Mouse (Mus musculus) gonadal fat pad, adult 2 months (tissue): ENCODE measurements at regions not wholly inside any gene's neighbourhood (a gene's known extent, or its start where the extent isn't known, plus 50 kb on each side); places are given as distances from the start of the nearest gene placed in this dataset.

ENCODE experiments used
- DNase-seq: peaks from one replicate; pipeline ENCODE4 v3.0.0-alpha.2; 2012; ENCODE audit warnings: low read depth

GRCm38 (mm10) chr12:80018086-80018485, 94.7 kb downstream of the Zfp36l1 start:
- no peak for DNase-seq

DNA sequence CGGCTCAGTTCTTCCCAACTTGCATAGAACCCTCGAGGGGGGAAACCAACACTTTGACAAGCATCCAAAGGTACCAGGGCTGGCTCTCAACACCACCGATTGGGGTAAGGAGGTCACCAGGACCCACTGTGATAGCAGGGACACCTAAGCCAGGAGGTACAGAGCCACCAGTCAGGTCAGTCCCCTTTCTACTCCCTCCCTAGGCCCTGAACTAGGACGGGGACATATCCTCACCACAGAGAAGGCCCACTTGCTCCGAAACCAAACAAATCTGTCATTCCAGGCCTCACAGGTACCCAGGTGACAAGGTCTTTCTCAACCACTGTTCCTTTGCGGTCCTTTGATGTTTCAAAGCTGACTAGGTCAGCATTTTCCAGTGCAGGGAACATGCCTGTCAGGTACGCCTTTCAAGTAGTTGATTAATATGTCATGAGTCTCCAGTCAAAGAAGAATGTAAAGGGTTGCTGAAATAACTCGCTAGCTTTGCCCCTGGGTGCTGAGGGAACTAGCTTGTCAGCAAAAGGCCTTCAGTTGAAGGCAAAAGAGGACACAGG, 95.4 kb downstream of the Zfp36l1 start:
- DNase-seq: no peak

DNA sequence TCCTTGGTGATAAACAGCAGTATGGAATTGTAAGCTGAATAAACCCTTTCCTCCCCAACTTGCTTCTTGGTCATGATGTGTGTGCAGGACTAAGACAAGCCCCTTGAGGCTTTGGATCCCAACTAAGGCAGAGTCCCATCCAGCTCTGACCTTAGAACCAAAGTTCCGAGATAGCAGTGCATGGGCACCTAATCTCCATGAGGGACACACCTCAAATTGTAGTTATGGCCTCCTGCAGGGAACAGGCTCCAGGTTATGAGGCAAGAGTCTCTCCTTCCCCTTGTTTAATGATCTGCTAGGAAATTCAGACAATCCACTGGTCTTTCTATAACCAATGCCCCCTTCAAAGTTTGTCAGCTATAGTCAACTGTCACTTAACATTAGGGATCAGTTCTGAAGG, 96.9 kb downstream of the Zfp36l1 start:
- DNase-seq: no peak

DNA sequence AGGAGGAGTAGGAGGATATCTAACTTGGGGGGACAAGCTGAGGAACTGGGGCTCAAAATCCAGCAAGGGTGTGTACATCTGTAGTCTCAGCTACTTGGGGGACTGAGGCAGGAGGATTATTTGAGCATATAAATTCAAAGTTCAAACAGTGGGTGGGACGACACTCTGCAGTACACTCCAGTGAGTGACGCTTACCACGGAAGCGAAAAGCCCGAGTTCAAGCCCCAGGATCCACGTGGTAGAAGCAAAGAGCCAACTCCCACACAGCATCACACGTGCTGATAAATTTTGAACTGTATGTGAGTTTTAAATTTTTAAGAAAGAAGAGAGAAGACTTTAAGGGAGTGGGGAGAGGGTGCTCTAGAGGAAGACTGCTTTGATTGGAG, 98.2 kb downstream of the Zfp36l1 start:
- DNase-seq: no peak

GRCm38 (mm10) chr12:80013904-80014597, 98.8 kb downstream of the Zfp36l1 start:
- no peak for DNase-seq

- DNase-seq: no peak
Measured at GRCm38 (mm10) chr12:80013577-80013903, 99.3 kb downstream of the Zfp36l1 start.

DNA sequence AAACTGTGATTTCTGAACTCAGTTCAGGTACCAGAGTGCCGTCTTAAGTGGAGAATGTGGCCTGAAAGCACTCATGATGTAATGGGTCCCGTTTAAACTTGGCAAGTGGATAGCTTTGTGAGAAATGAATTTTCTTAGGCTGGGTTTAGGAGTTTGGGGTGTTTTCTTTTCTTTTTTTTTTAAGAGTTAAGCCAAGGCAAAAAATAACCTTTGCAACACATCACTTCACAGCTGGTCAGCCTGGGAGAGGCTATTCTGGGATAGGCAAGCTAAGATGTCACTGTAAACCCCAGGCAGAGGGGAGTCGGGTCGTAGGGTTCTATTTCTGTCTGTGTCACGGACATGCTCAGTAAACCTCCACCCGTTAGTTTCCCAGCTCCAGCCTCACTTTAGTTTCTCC, 100.9 kb downstream of the Zfp36l1 start:
- no peak for DNase-seq

DNA sequence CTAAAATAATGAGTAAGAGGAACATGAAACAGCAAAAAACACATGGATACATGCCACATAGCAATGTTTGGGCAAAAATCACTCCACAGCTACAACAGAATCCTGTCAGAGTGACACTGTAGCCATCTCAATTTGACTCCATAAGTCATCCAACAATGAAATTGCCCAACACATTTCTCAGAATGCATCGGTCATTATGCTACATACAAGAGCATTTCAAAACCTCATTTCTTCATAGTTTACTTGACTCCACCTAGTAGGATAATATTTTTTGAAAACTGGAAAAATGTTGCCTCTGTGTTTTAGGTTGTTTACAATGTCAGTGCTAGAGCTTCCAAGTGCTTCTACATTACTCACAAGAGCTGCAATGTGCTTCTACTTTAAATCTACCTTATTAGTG, 101.9 kb downstream of the Zfp36l1 start:
- DNase-seq: no peak

DNA sequence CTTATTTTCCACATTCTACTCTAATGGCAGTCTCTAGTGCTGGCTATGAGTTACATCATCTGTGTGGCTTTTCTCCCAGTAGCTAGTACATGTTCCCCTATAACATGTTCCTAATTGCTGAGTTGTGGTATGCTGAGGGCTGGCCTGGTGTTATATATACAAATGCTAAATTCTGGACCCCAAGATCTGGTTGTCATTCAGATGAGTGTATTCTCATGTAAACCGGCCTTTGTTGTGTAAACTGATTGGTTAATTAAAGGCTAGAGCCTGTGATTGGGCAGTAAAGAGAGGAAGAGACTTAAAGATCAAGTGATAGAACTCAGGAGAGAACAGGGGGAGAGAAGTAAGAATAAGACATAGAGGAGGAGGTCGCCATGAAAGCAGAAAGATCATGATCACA, 102.6 kb downstream of the Zfp36l1 start:
- no peak for DNase-seq

DNA sequence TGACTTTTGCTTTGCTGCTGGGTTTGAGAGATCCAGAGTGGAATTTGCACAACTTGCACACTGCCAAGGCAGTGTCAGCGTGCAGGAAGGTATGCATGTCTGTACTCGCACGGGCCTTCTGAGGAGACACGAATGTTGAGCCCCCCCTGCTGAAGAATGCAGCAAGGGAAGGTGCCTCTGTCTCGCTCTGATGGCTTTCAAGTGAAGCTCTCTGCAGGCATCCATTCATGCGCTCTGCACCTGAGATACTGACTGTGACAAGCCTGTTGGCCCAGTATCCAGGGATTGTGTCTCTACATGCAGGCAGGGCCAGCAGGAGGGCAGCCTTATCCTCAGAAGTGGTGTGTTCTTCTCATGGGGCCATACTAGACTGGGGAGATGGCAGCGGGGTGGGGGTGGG, 105.0 kb downstream of the Zfp36l1 start:
- DNase-seq: no peak

DNA sequence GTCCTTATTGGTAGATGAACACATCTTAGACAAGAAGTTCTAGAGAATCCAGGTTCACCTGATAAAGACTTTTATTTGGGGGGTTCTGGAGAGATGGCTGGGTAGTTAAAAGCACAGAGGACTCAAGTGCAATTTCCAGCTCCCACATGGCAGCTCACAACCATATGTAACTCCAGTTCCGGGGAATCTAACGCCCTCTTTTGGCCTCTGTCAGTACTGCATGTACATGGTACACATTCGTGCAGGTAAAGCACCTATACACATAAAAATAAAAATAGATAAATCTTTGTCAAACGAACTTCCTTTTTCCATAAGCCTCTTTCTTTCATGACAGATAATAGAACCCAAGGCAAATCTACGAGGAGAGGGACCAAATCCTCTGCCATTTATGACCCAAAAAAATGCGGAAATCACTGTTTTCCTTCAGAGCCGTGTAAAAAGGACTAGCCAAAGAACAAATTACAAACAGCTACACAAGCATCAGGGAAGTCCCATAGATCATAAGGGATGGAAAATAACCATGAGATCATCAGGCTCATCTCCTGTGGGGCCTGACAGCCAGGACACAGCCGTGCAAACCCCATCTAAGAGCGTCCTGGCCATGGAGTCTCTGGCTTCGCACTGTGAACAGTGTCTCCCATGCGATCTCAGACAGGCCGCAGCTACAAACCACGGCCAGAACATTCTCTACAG, 107.4 kb downstream of the Zfp36l1 start:
- no peak for DNase-seq

DNA sequence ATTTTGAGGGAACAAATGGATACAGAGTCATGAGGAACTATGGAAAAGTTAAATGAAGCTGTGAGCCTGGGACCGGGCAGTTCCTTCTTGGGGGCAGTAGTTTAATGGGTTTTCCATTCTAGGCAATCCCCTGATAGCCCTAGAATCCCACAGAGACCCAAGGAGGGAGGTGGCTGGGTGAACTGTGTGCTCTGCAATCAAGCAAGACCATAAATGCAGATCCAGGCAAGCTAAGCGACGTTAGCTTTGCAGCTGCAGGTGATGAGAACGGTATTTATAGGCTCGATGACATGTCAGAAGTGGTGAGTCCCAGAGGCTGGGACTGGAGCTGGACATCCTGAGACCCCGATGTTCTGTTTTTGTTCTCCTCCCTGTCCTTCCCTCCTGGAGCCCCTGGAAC, 108.2 kb downstream of the Zfp36l1 start:
- DNase-seq: no peak

DNA sequence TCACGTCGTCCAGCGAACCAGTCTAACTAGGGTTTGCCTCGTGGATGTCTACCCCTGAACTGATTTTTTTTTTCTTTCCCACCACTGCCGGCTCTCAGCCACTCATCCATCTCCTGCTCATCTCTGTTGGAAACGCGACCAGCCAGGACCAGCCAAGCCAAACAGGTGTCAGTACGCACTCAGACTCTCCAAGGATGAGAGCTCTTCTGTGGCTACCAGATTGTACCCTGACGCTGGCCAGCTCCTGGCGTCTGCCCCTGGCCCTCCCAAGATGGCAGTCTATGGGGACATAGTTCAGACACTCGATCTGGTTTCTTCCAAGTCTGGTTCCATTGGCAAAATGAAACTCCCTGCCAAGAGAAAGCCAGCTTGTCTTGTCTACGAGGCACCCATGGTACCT, 109.3 kb downstream of the Zfp36l1 start:
- DNase-seq: no peak

DNA sequence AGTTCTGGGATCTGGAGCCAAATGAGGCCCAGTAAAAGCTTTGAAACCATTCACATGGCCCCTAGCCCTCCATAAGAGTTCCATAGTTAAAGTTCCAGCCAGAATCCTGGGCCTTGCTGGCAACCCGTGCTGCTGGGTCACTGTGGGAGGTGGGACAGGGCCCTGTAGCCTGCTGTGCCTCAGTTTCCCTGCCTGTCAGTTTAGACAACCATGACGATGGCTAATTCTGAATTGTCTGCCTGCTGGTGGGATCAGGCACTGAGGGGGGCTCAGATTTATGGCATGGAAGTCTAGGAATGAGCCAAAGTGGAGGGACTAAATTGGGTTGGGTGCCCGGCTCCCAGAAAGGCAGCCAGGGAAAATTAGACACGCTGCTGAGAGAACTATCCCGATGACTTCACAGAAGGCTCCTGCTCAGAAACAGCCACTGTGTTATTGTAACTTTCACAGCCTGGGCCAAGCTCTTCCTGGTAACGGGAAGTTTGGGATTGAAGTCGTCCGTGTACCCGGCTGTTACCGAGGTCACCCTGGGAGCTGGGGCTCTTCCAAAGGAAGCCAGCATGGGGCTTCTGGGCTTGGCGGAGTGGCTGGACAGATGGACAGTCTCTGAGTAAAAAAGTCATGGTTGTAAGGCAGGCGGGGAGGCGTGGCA, 110.2 kb downstream of the Zfp36l1 start:
- DNase-seq: no peak

DNA sequence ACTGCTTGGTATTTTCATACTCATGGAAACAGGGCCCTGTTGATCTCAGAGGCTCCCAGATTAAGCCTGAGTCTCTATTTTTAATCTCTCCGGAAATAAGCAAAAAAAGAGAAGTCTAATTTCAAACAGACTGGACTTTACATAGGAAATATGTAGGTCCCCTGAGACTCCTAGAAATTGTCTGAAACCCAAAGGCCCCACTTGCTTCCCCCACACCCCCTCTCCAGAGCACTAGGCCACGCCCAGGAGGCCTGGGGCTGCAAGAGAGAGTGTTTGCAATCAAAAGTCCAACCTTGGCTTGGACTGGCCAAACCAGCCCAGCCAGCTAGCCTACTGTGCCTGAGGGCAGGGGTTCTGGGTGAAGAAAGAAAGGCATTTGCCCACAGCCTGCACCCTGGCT, 111.0 kb downstream of the Zfp36l1 start:
- DNase-seq: no peak

- no peak for DNase-seq
Measured at GRCm38 (mm10) chr12:79999868-80000370, 112.9 kb downstream of the Zfp36l1 start.

- no peak for DNase-seq
Measured at GRCm38 (mm10) chr12:79998788-79999187, 114.0 kb downstream of the Zfp36l1 start.

- no peak for DNase-seq
Measured at GRCm38 (mm10) chr12:79998339-79998738, 114.5 kb downstream of the Zfp36l1 start.

DNA sequence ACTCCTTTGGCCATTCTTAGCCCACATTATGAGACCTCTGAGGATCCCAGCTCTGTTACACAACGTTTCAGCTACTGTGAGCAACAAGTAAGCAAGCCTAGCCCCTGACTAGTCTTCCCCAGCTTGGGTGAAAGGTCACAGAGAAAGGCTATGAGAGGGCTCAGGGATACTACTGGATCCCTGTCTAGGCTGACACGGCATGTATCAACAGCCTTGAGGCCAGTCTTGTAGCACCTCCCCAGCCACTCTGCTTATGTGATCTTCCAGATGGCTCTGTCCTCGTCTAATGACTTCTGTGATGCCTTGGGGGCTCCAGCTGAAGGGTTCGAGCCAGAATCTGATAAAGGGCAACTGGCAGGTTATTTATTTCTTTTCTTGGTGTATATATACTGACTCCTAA, 115.6 kb downstream of the Zfp36l1 start:
- DNase-seq: no peak

GRCm38 (mm10) chr12:79995521-79996094, 117.2 kb downstream of the Zfp36l1 start:
- DNase-seq: no peak

DNA sequence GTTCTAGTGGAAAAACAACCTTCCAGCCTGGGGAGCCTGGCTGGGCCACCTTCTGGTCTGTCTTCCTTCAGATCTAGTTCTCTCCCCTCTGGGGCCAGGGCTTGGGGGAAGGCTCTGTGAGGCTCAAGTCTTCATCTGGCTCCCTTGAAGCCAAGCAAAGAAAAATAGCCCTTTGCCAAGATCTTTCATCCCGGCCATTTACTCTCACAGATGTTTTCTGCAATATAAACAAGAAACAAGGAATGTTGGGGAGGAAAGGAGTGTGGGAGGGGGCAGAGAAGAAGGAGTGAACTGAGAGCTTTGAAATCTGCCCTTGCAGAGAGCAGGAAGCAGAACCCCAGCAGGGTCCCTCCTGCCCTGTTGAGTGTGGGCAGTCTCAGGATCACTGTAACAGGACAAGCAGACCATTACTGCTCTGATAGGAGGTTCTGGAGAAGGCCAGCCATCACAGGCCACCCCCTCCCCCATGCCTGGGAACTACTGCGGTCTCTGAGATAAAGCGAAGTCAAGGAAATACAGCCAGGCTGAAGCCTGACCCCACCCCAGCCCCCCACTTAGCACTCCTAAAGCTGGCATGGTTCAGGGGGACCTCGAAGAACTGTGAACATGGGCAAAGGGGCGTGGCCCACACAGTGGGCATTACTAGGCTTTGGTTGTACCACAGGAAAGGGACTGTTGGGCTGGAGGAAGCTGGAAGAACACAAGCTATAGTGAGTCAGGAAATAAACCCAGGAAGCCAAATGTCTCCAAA, 118.8 kb downstream of the Zfp36l1 start:
- DNase-seq: no peak

GRCm38 (mm10) chr12:79991279-79991678, 121.5 kb downstream of the Zfp36l1 start:
- no peak for DNase-seq
